Mouse (Mus musculus) limb, embryonic 15.5 days (tissue): ENCODE results near the gene Pax7. TPM values are rescaled to one million over a fixed set of nuclear protein-coding genes. Genes with fewer than 3 reads are reported as not detected.

Source experiments
- ATAC-seq: fragments of 200-750 bp; cut with Nextera tagmentation; 2 replicates; pipeline ENCODE4 v1.8.0; 2017; ENCODE audit warnings: low read depth, moderate TSS enrichment; ENCODE audit not compliant: insufficient number of reproducible peaks, low FRiP score, low TSS enrichment
- H3K27ac ChIP-seq: fragments of 300-500 bp; sonication (generic); 2 replicates; pipeline ENCODE4 v1.5.1; 2015; ENCODE audit warnings: moderate library complexity, mild to moderate bottlenecking, inconsistent platforms
- H3K27me3 ChIP-seq: fragments of 300-500 bp; sonication (generic); 2 replicates; pipeline ENCODE4 v1.6.1; 2015; ENCODE audit warnings: inconsistent platforms
- H3K36me3 ChIP-seq: fragments of 300-500 bp; sonication (generic); 2 replicates; pipeline ENCODE4 v1.6.1; 2015; ENCODE audit warnings: inconsistent platforms
- H3K4me1 ChIP-seq: fragments of 300-500 bp; sonication (generic); 2 replicates; pipeline ENCODE4 v1.6.1; 2015; ENCODE audit warnings: inconsistent platforms
- H3K4me2 ChIP-seq: fragments of 300-500 bp; sonication (generic); 2 replicates; pipeline ENCODE4 v1.6.1; 2015; ENCODE audit warnings: mild to moderate bottlenecking, inconsistent platforms
- H3K4me3 ChIP-seq: fragments of 300-500 bp; sonication (generic); 2 replicates; pipeline ENCODE4 v1.5.1; 2015; ENCODE audit warnings: mild to moderate bottlenecking, inconsistent platforms
- H3K9ac ChIP-seq: fragments of 300-500 bp; sonication (generic); 2 replicates; pipeline ENCODE4 v1.6.1; 2015; ENCODE audit warnings: inconsistent platforms
- H3K9me3 ChIP-seq: fragments of 300-500 bp; sonication (generic); 2 replicates; pipeline ENCODE4 v1.6.1; 2016; ENCODE audit warnings: inconsistent platforms
- WGBS: fragments of 180-500 bp; shearing (Covaris S2); methylation state at CpG from one replicate; pipeline ENCODE4 v1.1.7; 2015; 5-methylcytosine and 5-hydroxymethylcytosine counted together
- polyA plus RNA-seq: library from polyadenylated mRNA; unstranded; fragments of >200 nt; fragmentation: Nextera tagmentation; extraction: Ambion mirVana; gene quantifications from 2 replicates; pipeline ENCODE4 v1.2.1, GENCODE M21; 2015

The Pax7 gene
- polyA plus RNA-seq, 1 experiment from 2014 or later, result 0.38 TPM

DNA sequence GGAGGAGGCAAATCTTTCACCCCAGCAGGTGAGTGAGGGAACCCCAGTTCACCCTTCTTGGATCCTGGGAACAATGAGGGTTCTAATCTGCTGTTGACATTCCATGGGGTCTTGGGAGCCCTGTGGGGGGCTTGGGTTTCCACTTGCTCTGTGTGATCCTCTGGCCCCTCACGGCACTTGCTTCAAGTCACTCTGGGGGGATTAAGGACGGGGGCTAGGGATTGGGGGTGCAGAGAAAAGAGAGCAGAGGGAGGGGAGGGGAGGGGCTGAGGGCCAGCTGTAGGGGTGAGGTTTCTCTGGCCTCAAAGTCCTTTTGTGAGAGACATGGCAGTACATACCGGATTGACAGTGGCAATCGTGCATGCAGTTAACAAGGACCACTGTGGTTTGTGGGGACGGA lies 140.0 kb downstream of the Pax7 start:
- 37% methylated on average over 5 of the region's 5 CpGs for WGBS
- Histone ChIP-seq H3K27ac (no peak overlapping the region), H3K9ac (no peak overlapping the region), H3K4me1 (peaks cover 21% of the 10 kb centered on the region), H3K27me3 (peaks cover 19% of the 10 kb centered on the region), H3K4me2 (no peak overlapping the region), H3K36me3 (no peaks in the 10 kb centered on the region), H3K9me3 (no peaks in the 10 kb centered on the region), H3K4me3 (no peak overlapping the region)
- no peak for ATAC-seq

- WGBS, result 22% methylated on average over 7 of the region's 7 CpGs
- Histone ChIP-seq H3K27me3 (peaks cover 12% of the 10 kb centered on the region), H3K4me1 (peaks cover 13% of the 10 kb centered on the region), H3K27ac (no peak overlapping the region), H3K4me2 (no peak overlapping the region), H3K4me3 (no peak overlapping the region), H3K36me3 (no peaks in the 10 kb centered on the region), H3K9me3 (no peaks in the 10 kb centered on the region), H3K9ac (no peak overlapping the region)
- peak; percentile 41 for ATAC-seq
Measured at GRCm38 (mm10) chr4:139689627-139690269, 143.6 kb downstream of the Pax7 start.

GRCm38 (mm10) chr4:139688058-139688457 lies 145.3 kb downstream of the Pax7 start:
- H3K36me3 ChIP-seq, result no peaks in the 10 kb centered on the region
- WGBS, result 71% methylated on average over 9 of the region's 9 CpGs
- no peak overlapping the region for H3K27ac ChIP-seq
- H3K4me1 ChIP-seq, result peaks cover 13% of the 10 kb centered on the region
- no peak overlapping the region for H3K4me2 ChIP-seq
- H3K4me3 ChIP-seq, result no peak overlapping the region
- no peak for ATAC-seq
- no peaks in the 10 kb centered on the region for H3K9me3 ChIP-seq
- H3K27me3 ChIP-seq, result peaks cover 12% of the 10 kb centered on the region
- H3K9ac ChIP-seq, result no peak overlapping the region

Other genes with a start within 250 kb of the Pax7 start
- gene Gm21969, start 230.3 kb downstream of the Pax7 start, polyA plus RNA-seq, result not detected in 2 replicates
- 36.8 and 39.7 TPM in 2 replicates for gene Aldh4a1, start 210.7 kb downstream of the Pax7 start, polyA plus RNA-seq
- 0.07 and 0.08 TPM in 2 replicates for gene Tas1r2, start 180.0 kb downstream of the Pax7 start, polyA plus RNA-seq
- gene Klhdc7a, start 134.5 kb upstream of the Pax7 start, polyA plus RNA-seq, result 0.09 TPM in 2 replicates